Mouse (Mus musculus) thymus, adult 2 months (tissue): ENCODE data around the gene Tceal5. TPM values are rescaled to one million over a fixed set of nuclear protein-coding genes. Genes with fewer than 3 reads are reported as not detected.
A peak's percentile ranks its signal among the peaks of the same experiment; 100 is the strongest.

ENCODE experiments used
- DNase-seq: peaks from one replicate; pipeline ENCODE4 v3.0.0; 2021
- H3K27ac ChIP-seq: fragments of 200-500 bp; 2 replicates; pipeline ENCODE4 v1.5.1; 2012; ENCODE audit warnings: low read length, control low read depth; ENCODE audit not compliant: control insufficient read depth, insufficient read depth
- H3K27me3 ChIP-seq: fragments of 200-500 bp; 2 replicates; pipeline ENCODE4 v1.6.1; 2012; ENCODE audit warnings: mild to moderate bottlenecking, low read length, moderate library complexity, mixed read lengths; ENCODE audit not compliant: control insufficient read depth, insufficient read depth
- H3K36me3 ChIP-seq: fragments of 200-500 bp; 2 replicates; pipeline ENCODE4 v1.6.1; 2012; ENCODE audit warnings: mild to moderate bottlenecking, low read length, moderate library complexity; ENCODE audit not compliant: control insufficient read depth, insufficient read depth
- H3K4me1 ChIP-seq: fragments of 200-500 bp; replicated peaks from 2 replicates; pipeline ENCODE4 v1.6.1; 2012; ENCODE audit warnings: low read length; ENCODE audit not compliant: control insufficient read depth, insufficient read depth
- H3K4me3 ChIP-seq: fragments of 200-500 bp; 2 replicates; pipeline ENCODE4 v1.5.1; 2012; ENCODE audit warnings: mild to moderate bottlenecking, low read length, control low read depth, moderate library complexity; ENCODE audit not compliant: control insufficient read depth, insufficient read depth
- CTCF ChIP-seq: fragments of 200-500 bp; IDR thresholded peaks from 2 replicates; pipeline ENCODE4 v1.5.1; 2012; ENCODE audit warnings: mild to moderate bottlenecking, control low read depth, low read length, moderate library complexity, borderline replicate concordance; ENCODE audit not compliant: control insufficient read depth, poor library complexity, insufficient read depth; ENCODE audit errors: extremely low read depth
- POLR2A ChIP-seq: fragments of 200-500 bp; IDR thresholded peaks from 2 replicates; pipeline ENCODE4 v1.6.1; 2012; ENCODE audit warnings: mild to moderate bottlenecking, low read length, control low read depth, moderate library complexity; ENCODE audit not compliant: control insufficient read depth, poor library complexity, insufficient read depth; ENCODE audit errors: extremely low read depth
- WGBS: fragments of 180-500 bp; shearing (Covaris S2); methylation state at CpG from one replicate; pipeline ENCODE4 v1.1.7; 2018; 5-methylcytosine and 5-hydroxymethylcytosine counted together
- polyA plus RNA-seq: library from polyadenylated mRNA; depleted of rRNA; stranded (reverse); fragments of >200 nt; gene quantifications from 2 replicates; pipeline ENCODE4 v1.2.3, GENCODE M21; 2012

Gene Tceal5
- polyA plus RNA-seq, 1 experiment, result 0.12 TPM

GRCm38 (mm10) chrX:136213396-136213795 lies 9.7 kb upstream of the Tceal5 start:
- Histone ChIP-seq H3K27me3 (no peaks in the 10 kb centered on the region), H3K36me3 (no peaks in the 10 kb centered on the region), H3K4me1 (no peaks in the 10 kb centered on the region), H3K27ac (no peak overlapping the region), H3K4me3 (no peak overlapping the region)
- no peak for TF ChIP-seq POLR2A
- no peak for TF ChIP-seq CTCF
- WGBS, result 100% methylated on average over 2 of the region's 2 CpGs
- DNase-seq, result no peak

GRCm38 (mm10) chrX:136204406-136204805 lies 730 bp upstream of the Tceal5 start:
- Histone ChIP-seq H3K27me3 (no peaks in the 10 kb centered on the region), H3K27ac (no peak overlapping the region), H3K36me3 (no peaks in the 10 kb centered on the region), H3K4me1 (no peaks in the 10 kb centered on the region), H3K4me3 (no peak overlapping the region)
- DNase-seq, result no peak
- TF ChIP-seq POLR2A (no peak), CTCF (no peak)
- WGBS, result 85% methylated on average over 6 of the region's 6 CpGs

- no peaks in the 10 kb centered on the region for H3K4me1 ChIP-seq
- H3K4me3 ChIP-seq, result no peak overlapping the region
- TF ChIP-seq CTCF (no peak), POLR2A (no peak)
- H3K27me3 ChIP-seq, result no peaks in the 10 kb centered on the region
- DNase-seq, result no peak
- 21% methylated on average over 7 of the region's 7 CpGs for WGBS
- no peaks in the 10 kb centered on the region for H3K36me3 ChIP-seq
- no peak overlapping the region for H3K27ac ChIP-seq
Measured at GRCm38 (mm10) chrX:136203257-136203656, 419 bp downstream of the Tceal5 start.

- Histone ChIP-seq H3K4me1 (no peaks in the 10 kb centered on the region), H3K4me3 (no peak overlapping the region), H3K27me3 (no peaks in the 10 kb centered on the region), H3K27ac (no peak overlapping the region), H3K36me3 (no peaks in the 10 kb centered on the region)
- peak; percentile 49 for DNase-seq
- TF ChIP-seq CTCF, result no peak
- no peak for TF ChIP-seq POLR2A
- 55% methylated on average over 1 of the region's 1 CpGs for WGBS
Measured at GRCm38 (mm10) chrX:136196873-136197272, 6.8 kb downstream of the Tceal5 start.

- H3K36me3 ChIP-seq, result no peaks in the 10 kb centered on the region
- no peak for DNase-seq
- 82% methylated on average over 16 of the region's 16 CpGs for WGBS
- H3K27me3 ChIP-seq, result no peaks in the 10 kb centered on the region
- no peak overlapping the region for H3K4me3 ChIP-seq
- no peaks in the 10 kb centered on the region for H3K4me1 ChIP-seq
- TF ChIP-seq POLR2A (no peak), CTCF (no peak)
- no peak overlapping the region for H3K27ac ChIP-seq
Measured at GRCm38 (mm10) chrX:136195193-136195944, 8.3 kb downstream of the Tceal5 start.

GRCm38 (mm10) chrX:136183107-136183506 lies 20.6 kb downstream of the Tceal5 start:
- Histone ChIP-seq H3K36me3 (no peaks in the 10 kb centered on the region), H3K4me1 (no peaks in the 10 kb centered on the region), H3K4me3 (no peak overlapping the region), H3K27me3 (no peaks in the 10 kb centered on the region), H3K27ac (no peak overlapping the region)
- no peak for TF ChIP-seq CTCF
- no peak for DNase-seq
- WGBS, result 100% methylated on average over 1 of the region's 1 CpGs

- no peaks in the 10 kb centered on the region for H3K27me3 ChIP-seq
- H3K27ac ChIP-seq, result no peak overlapping the region
- H3K4me1 ChIP-seq, result no peaks in the 10 kb centered on the region
- 25% methylated on average over 11 of the region's 11 CpGs for WGBS
- no peaks in the 10 kb centered on the region for H3K36me3 ChIP-seq
- H3K4me3 ChIP-seq, result no peak overlapping the region
- peak; percentile 3 for DNase-seq
- TF ChIP-seq POLR2A, result no peak
- TF ChIP-seq CTCF, result no peak
Measured at GRCm38 (mm10) chrX:136180897-136181553, 22.7 kb downstream of the Tceal5 start.
